Mouse (Mus musculus) testis, adult 2 months (tissue): ENCODE results near the gene Vwa8. TPM values are rescaled to one million over a fixed set of nuclear protein-coding genes. Genes with fewer than 3 reads are reported as not detected.

Experiments
- H3K27ac ChIP-seq: fragments of 200-500 bp; 2 replicates; pipeline ENCODE4 v1.5.1; 2012; ENCODE audit warnings: low read depth, low read length; ENCODE audit not compliant: control insufficient read depth, insufficient read depth
- H3K27me3 ChIP-seq: fragments of 200-500 bp; 2 replicates; pipeline ENCODE4 v1.6.1; 2012; ENCODE audit warnings: mild to moderate bottlenecking, low read length, moderate library complexity; ENCODE audit not compliant: control insufficient read depth, insufficient read depth
- H3K36me3 ChIP-seq: fragments of 200-500 bp; 2 replicates; pipeline ENCODE4 v1.6.1; 2012; ENCODE audit warnings: mild to moderate bottlenecking, low read length; ENCODE audit not compliant: control insufficient read depth, insufficient read depth
- H3K4me1 ChIP-seq: fragments of 200-500 bp; 2 replicates; pipeline ENCODE4 v1.6.1; 2012; ENCODE audit warnings: low read length; ENCODE audit not compliant: control insufficient read depth, insufficient read depth
- H3K4me3 ChIP-seq: fragments of 200-500 bp; 2 replicates; pipeline ENCODE4 v1.5.1; 2012; ENCODE audit warnings: low read depth, mild to moderate bottlenecking, low read length, moderate library complexity, mixed read lengths; ENCODE audit not compliant: control insufficient read depth
- CTCF ChIP-seq: fragments of 200-500 bp; IDR thresholded peaks from 2 replicates; pipeline ENCODE4 v1.5.1; 2012; ENCODE audit warnings: low read depth, mild to moderate bottlenecking, inconsistent platforms, low read length, moderate library complexity; ENCODE audit not compliant: control insufficient read depth, insufficient read depth, insufficient replicate concordance
- POLR2A ChIP-seq: fragments of 200-500 bp; IDR thresholded peaks from 2 replicates; pipeline ENCODE4 v1.6.1; 2012; ENCODE audit warnings: low read depth, mild to moderate bottlenecking, inconsistent platforms, low read length, moderate library complexity; ENCODE audit not compliant: control insufficient read depth
- polyA plus RNA-seq: library from polyadenylated mRNA; depleted of rRNA; stranded (reverse); fragments of >200 nt; gene quantifications from 2 replicates; pipeline ENCODE4 v1.2.3, GENCODE M21; 2012

The Vwa8 gene
- polyA plus RNA-seq, 1 experiment: 15.6 TPM

DNA sequence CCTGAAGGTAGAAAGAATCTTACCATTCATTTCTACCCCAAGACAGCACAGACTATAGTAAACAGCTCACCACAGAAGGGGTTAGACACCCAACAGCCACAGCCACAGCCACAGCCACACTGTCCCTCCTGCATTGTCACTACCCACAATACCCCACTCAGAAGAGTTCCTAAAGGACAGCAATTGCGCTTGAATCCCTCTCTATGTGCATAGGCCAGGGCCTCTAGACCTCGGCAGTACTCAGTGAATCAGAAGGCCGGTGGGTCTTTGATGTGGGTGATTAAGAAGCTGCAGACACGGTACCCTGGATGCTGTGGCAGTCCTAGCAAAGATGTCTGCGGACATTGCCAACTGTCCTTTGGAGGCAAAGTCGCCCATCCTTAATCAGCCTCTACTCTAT is 377.9 kb downstream of the Vwa8 start:
- no peak overlapping the region for H3K27ac ChIP-seq
- no peaks in the 10 kb centered on the region for H3K36me3 ChIP-seq
- H3K4me1 ChIP-seq: no peaks in the 10 kb centered on the region
- H3K4me3 ChIP-seq: no peak overlapping the region
- no peak for TF ChIP-seq POLR2A
- no peak for TF ChIP-seq CTCF
- no peaks in the 10 kb centered on the region for H3K27me3 ChIP-seq

DNA sequence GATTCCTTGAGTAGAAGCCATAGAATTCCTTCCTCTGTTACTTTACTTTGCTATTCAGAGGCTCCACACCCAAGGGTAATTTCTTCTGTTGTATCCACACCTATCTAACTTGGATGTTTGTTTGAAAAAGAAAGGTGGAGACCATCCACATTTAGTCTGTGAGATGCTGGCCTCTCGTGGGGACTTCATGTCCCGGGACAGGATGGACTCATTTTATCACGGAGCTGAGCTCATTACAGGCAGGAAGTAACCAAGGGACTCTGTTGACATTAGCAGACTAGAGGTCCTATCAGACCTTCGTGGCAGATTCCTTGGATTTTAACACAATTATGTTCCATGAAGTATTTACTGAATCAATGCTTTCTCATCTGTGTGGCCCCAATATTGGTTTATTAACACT is 379.1 kb downstream of the Vwa8 start:
- Histone ChIP-seq H3K36me3 (no peaks in the 10 kb centered on the region), H3K27me3 (no peaks in the 10 kb centered on the region), H3K27ac (no peak overlapping the region), H3K4me3 (no peak overlapping the region), H3K4me1 (no peaks in the 10 kb centered on the region)
- TF ChIP-seq POLR2A: no peak
- TF ChIP-seq CTCF: no peak

DNA sequence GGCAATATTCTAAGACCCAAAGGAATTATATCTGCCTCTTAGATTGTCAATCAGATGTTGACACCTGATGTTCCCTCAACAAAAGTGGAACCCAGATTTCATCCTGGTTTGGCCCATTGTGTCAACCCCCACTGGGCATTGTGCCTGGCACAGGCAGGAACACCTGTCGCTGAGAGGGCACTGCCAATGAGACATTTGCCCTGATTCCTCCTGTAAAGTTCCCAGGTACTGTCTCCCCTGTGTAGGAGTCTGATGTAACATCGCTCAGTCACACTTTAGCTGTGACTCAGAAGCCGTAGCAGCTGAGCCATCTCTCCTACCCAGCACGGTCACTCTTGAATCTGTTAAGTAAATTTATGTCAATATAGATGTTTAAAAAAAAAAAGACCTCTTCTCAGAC is 382.8 kb downstream of the Vwa8 start:
- Histone ChIP-seq H3K36me3 (no peaks in the 10 kb centered on the region), H3K27me3 (no peaks in the 10 kb centered on the region), H3K27ac (no peak overlapping the region), H3K4me1 (peaks cover 2% of the 10 kb centered on the region; the same call in 1 of the 2 replicates), H3K4me3 (no peak overlapping the region)
- TF ChIP-seq POLR2A (no peak), CTCF (no peak)

DNA sequence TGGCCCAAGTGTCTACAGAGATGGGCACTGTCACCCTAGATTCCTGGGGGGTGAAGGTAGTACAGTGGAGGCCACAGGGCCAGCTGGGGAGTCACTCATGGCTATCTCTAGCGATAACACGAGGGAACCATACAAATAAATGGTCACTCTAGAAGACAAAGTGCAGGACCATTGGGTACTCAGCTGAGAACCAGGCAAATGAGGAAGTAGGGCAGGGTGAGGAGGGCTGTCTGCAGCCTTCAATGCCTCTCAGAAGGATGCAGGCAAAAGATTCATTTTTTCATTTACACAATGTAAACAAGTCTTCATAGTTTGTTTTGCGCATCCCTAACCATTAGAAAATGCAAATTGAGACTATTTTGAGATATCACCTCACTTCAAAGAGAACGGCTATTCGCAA is 384.8 kb downstream of the Vwa8 start:
- TF ChIP-seq CTCF: no peak
- no peak for TF ChIP-seq POLR2A
- no peaks in the 10 kb centered on the region for H3K27me3 ChIP-seq
- H3K4me1 ChIP-seq: peaks cover 2% of the 10 kb centered on the region; the same call in 1 of the 2 replicates
- no peaks in the 10 kb centered on the region for H3K36me3 ChIP-seq
- H3K4me3 ChIP-seq: no peak overlapping the region
- no peak overlapping the region for H3K27ac ChIP-seq

DNA sequence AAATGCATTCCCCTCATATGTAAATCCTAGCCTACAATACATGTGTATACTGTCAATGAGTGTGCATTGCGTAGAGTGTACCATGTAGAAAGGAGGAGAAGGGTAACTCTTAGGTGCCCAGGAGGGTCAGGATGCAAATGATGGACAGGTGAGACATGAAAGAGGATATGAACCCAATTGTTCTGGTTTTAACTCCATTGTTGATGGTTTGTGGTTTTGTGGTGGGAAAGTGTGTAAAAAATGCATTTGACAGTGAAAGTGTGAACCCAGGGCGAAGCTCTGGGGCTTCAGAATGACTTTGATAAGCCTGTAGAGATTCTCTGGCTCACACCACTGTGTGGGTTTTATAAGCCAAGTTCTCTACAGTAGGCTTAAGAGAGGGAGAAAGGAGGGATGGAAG is 385.7 kb downstream of the Vwa8 start:
- peaks cover 4% of the 10 kb centered on the region; the same call in 1 of the 2 replicates for H3K4me1 ChIP-seq
- TF ChIP-seq POLR2A (no peak), CTCF (no peak)
- H3K27ac ChIP-seq: no peak overlapping the region

DNA sequence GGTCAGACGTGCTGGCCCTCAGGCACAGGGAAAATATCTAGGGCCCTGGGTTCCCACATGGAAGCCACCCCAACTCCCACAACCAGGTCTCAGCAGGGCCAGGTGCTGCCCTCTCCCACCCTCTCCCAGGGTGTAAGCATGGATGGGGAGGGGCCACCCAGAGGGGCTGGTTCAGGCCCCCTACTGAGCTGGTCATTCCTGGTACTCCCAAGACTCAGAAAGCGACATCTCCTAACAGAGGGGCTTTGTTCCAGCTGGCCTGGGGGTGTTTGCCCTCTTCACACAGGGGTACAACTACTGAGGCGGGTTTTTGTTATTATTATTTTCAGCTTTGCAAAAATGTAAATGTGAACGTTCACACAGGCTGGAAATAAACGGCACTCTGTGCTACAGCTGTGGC is 386.3 kb downstream of the Vwa8 start:
- Histone ChIP-seq H3K4me3 (no peak overlapping the region), H3K4me1 (peaks cover 4% of the 10 kb centered on the region; the same call in 1 of the 2 replicates), H3K27ac (no peak overlapping the region), H3K36me3 (no peaks in the 10 kb centered on the region), H3K27me3 (no peaks in the 10 kb centered on the region)
- TF ChIP-seq POLR2A (no peak), CTCF (no peak)

More for the DNA sequence above, 385.7 kb downstream of the Vwa8 start:
- Histone ChIP-seq H3K27me3 (no peaks in the 10 kb centered on the region), H3K36me3 (no peaks in the 10 kb centered on the region), H3K4me3 (no peak overlapping the region)

DNA sequence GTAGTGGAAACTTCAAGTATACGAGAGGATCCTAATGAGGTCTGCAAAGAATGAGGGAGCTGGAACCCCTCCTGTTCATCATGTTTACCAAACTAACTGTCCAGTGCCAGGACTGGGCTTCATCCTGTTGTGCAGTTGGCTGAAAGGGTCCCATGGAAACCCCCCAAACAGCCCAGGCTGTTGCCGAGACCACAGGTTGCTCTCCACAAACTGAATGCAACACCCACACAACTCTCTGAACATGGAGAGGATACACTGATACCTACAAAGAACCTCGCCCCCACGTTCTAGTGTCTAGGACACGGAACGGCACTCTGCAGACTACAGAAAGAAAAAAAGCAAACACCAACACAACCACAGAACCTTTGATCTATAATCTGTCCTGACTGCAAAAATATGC is 387.4 kb downstream of the Vwa8 start:
- Histone ChIP-seq H3K4me3 (no peak overlapping the region), H3K4me1 (peaks cover 4% of the 10 kb centered on the region; the same call in 1 of the 2 replicates), H3K36me3 (no peaks in the 10 kb centered on the region), H3K27me3 (no peaks in the 10 kb centered on the region), H3K27ac (no peak overlapping the region)
- TF ChIP-seq CTCF (no peak), POLR2A (no peak)

DNA sequence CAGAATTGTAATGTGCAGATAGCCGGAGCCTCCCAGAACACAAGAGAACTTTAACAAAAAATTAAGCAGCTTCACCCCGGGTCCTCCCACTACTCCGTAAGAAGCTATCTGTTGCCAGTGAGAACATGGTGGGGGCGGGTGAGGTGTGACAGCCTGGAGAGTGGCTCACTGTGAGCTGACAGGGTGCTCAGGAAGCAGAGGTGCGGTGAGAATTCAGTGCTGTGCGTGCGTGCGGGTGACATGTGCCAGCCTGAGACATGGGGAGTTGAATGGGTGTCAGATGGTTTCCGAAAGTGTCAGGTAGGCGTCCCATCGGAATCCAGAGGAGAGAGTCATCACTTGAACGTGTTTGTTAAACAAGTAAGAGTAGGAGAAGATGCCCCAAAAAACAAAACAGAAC is 390.6 kb downstream of the Vwa8 start:
- Histone ChIP-seq H3K4me3 (no peak overlapping the region), H3K27me3 (no peaks in the 10 kb centered on the region), H3K4me1 (peaks cover 4% of the 10 kb centered on the region; the same call in 1 of the 2 replicates), H3K27ac (no peak overlapping the region), H3K36me3 (no peaks in the 10 kb centered on the region)
- TF ChIP-seq CTCF (no peak), POLR2A (no peak)
